Mouse (Mus musculus): ENCODE measurements at regions not wholly inside any gene's neighbourhood (a gene's known extent, or its start where the extent isn't known, plus 50 kb on each side); places are given as distances from the start of the nearest gene placed in this dataset.

- Histone ChIP-seq H3K9me3 (replicated peaks; ENCODE audit: insufficient read depth, low read length) (no peaks in the 10 kb centered on the region), H3K27ac (ENCODE audit: control insufficient read depth, low read depth, low read length) (no peak overlapping the region)
These were observed 93.1 kb upstream of the Ogfrl1 start for GRCm38 (mm10) chr1:23490640-23491039.

GRCm38 (mm10) chr1:23491041-23491440, 93.5 kb upstream of the Ogfrl1 start:
- H3K27me3 ChIP-seq (ENCODE audit: control insufficient read depth in 1 of 2, insufficient read depth in 2 of 2, low read length in 2 of 2): no peaks in the 10 kb centered on the region
- H3K4me3 ChIP-seq (ENCODE audit: control insufficient read depth in 1 of 2, insufficient read depth in 1 of 2, low read depth in 2 of 2, low read length in 2 of 2): no peak overlapping the region
- peaks cover 0 to 3% of the 10 kb centered on the region in 2 experiments; a peak in 1 of 4 replicates for H3K36me3 ChIP-seq (ENCODE audit: control insufficient read depth in 1 of 2, insufficient read depth in 2 of 2, low read length in 2 of 2)
- H3K27ac ChIP-seq (ENCODE audit: control insufficient read depth, low read depth, low read length): no peak overlapping the region
- H3K79me2 ChIP-seq (ENCODE audit: control insufficient read depth, insufficient read depth, low read length, poor library complexity): no peaks in the 10 kb centered on the region
- no peak for TF ChIP-seq BHLHE40 (IDR thresholded peaks at IDR 0.05; ENCODE audit: borderline replicate concordance, low read depth, low read length)
- no peak for DNase-seq (ENCODE audit: low read depth, low spot score)
- no peak overlapping the region for H3K9ac ChIP-seq (ENCODE audit: control insufficient read depth, low read depth, low read length, poor library complexity, severe bottlenecking)
- no peaks in the 10 kb centered on the region for H3K4me1 ChIP-seq (ENCODE audit: control insufficient read depth in 1 of 2, insufficient read depth in 2 of 2, low read length in 2 of 2)
- no peaks in the 10 kb centered on the region for H3K9me3 ChIP-seq (replicated peaks; ENCODE audit: insufficient read depth, low read length)

More at GRCm38 (mm10) chr1:23490640-23491039, 93.1 kb upstream of the Ogfrl1 start:
- TF ChIP-seq MXI1 (IDR thresholded peaks at IDR 0.05; ENCODE audit: low read depth, low read length) (no peak), MAZ (IDR thresholded peaks at IDR 0.05; ENCODE audit: low read depth, low read length) (no peak), ZKSCAN1 (IDR thresholded peaks at IDR 0.05; ENCODE audit: low read depth, low read length) (no peak), RCOR1 (IDR thresholded peaks at IDR 0.05; ENCODE audit: low read depth, low read length) (no peak), RAD21 (IDR thresholded peaks at IDR 0.05; ENCODE audit: low read depth, low read length) (no peak), CTCF (IDR thresholded peaks at IDR 0.05 in 2 of 3, conservative IDR thresholded peaks at IDR 0.05 in 1 of 3; ENCODE audit: control insufficient read depth in 1 of 3, insufficient read depth in 1 of 3, low read depth in 2 of 3, low read length in 3 of 3, poor library complexity in 1 of 3, severe bottlenecking in 1 of 3) (no peak), EP300 (IDR thresholded peaks at IDR 0.05; ENCODE audit: low read depth in 1 of 2, low read length in 2 of 2) (no peak), SMC3 (IDR thresholded peaks at IDR 0.05; ENCODE audit: low read depth, low read length) (no peak), ZC3H11A (IDR thresholded peaks at IDR 0.05; ENCODE audit: low read depth, low read length) (no peak), ZNF384 (IDR thresholded peaks at IDR 0.05; ENCODE audit: low read depth, low read length) (no peak)
- Histone ChIP-seq H3K36me3 (ENCODE audit: control insufficient read depth in 1 of 2, insufficient read depth in 2 of 2, low read length in 2 of 2) (peaks cover 0 to 3% of the 10 kb centered on the region in 2 experiments; a peak in 1 of 4 replicates), H3K27me3 (ENCODE audit: control insufficient read depth in 1 of 2, insufficient read depth in 2 of 2, low read length in 2 of 2) (no peaks in the 10 kb centered on the region), H3K9ac (ENCODE audit: control insufficient read depth, low read depth, low read length, poor library complexity, severe bottlenecking) (no peak overlapping the region), H3K79me2 (ENCODE audit: control insufficient read depth, insufficient read depth, low read length, poor library complexity) (no peaks in the 10 kb centered on the region), H3K4me3 (ENCODE audit: control insufficient read depth in 1 of 2, insufficient read depth in 1 of 2, low read depth in 2 of 2, low read length in 2 of 2) (no peak overlapping the region), H3K4me1 (ENCODE audit: control insufficient read depth in 1 of 2, insufficient read depth in 2 of 2, low read length in 2 of 2) (no peaks in the 10 kb centered on the region)
- DNase-seq (ENCODE audit: low read depth, low spot score): no peak

GRCm38 (mm10) chr1:23492981-23493380, 95.4 kb upstream of the Ogfrl1 start:
- no peak overlapping the region for H3K9ac ChIP-seq (ENCODE audit: control insufficient read depth, low read depth, low read length, poor library complexity, severe bottlenecking)
- no peaks in the 10 kb centered on the region for H3K79me2 ChIP-seq (ENCODE audit: control insufficient read depth, insufficient read depth, low read length, poor library complexity)
- H3K27ac ChIP-seq (ENCODE audit: control insufficient read depth, low read depth, low read length): no peak overlapping the region
- H3K4me3 ChIP-seq (ENCODE audit: control insufficient read depth in 1 of 2, insufficient read depth in 1 of 2, low read depth in 2 of 2, low read length in 2 of 2): no peak overlapping the region
- peaks cover 0 to 3% of the 10 kb centered on the region in 2 experiments; a peak in 1 of 4 replicates for H3K36me3 ChIP-seq (ENCODE audit: control insufficient read depth in 1 of 2, insufficient read depth in 2 of 2, low read length in 2 of 2)
- DNase-seq (ENCODE audit: low read depth, low spot score): no peak
- H3K4me1 ChIP-seq (ENCODE audit: control insufficient read depth in 1 of 2, insufficient read depth in 2 of 2, low read length in 2 of 2): no peaks in the 10 kb centered on the region
- no peaks in the 10 kb centered on the region for H3K9me3 ChIP-seq (replicated peaks; ENCODE audit: insufficient read depth, low read length)
- TF ChIP-seq POLR2A (IDR thresholded peaks at IDR 0.05; ENCODE audit: control insufficient read depth in 1 of 2, insufficient read depth in 1 of 2, low read depth in 1 of 2, low read length in 2 of 2, poor library complexity in 1 of 2) (no peak), USF2 (IDR thresholded peaks at IDR 0.05; ENCODE audit: borderline replicate concordance in 1 of 2, insufficient read depth in 1 of 2, low read depth in 1 of 2, low read length in 2 of 2) (no peak), CHD1 (IDR thresholded peaks at IDR 0.05; ENCODE audit: low read depth, low read length) (no peak), MAX (IDR thresholded peaks at IDR 0.05; ENCODE audit: low read length) (no peak), GABPA (IDR thresholded peaks at IDR 0.05; ENCODE audit: low read depth, low read length) (no peak), MYC (IDR thresholded peaks at IDR 0.05; ENCODE audit: low read depth, low read length) (no peak), ELF1 (IDR thresholded peaks at IDR 0.05; ENCODE audit: low read depth, low read length) (no peak), E2F4 (IDR thresholded peaks at IDR 0.05; ENCODE audit: borderline replicate concordance, low read depth, low read length) (no peak), EP300 (IDR thresholded peaks at IDR 0.05; ENCODE audit: low read depth in 1 of 2, low read length in 2 of 2) (no peak), KAT2A (conservative IDR thresholded peaks at IDR 0.05; ENCODE audit: low read depth, low read length) (no peak), ZKSCAN1 (IDR thresholded peaks at IDR 0.05; ENCODE audit: low read depth, low read length) (no peak), TAL1 (IDR thresholded peaks at IDR 0.05; ENCODE audit: low read length) (no peak), SMC3 (IDR thresholded peaks at IDR 0.05; ENCODE audit: low read depth, low read length) (no peak), POLR2AphosphoS2 (IDR thresholded peaks at IDR 0.05; ENCODE audit: low read length) (no peak), BHLHE40 (IDR thresholded peaks at IDR 0.05; ENCODE audit: borderline replicate concordance, low read depth, low read length) (no peak), SIN3A (IDR thresholded peaks at IDR 0.05; ENCODE audit: low read length) (no peak), TCF12 (IDR thresholded peaks at IDR 0.05; ENCODE audit: low read depth, low read length) (no peak), MEF2A (IDR thresholded peaks at IDR 0.05; ENCODE audit: extremely low read depth, insufficient replicate concordance, low read depth, low read length, poor library complexity, severe bottlenecking) (no peak), RCOR1 (IDR thresholded peaks at IDR 0.05; ENCODE audit: low read depth, low read length) (no peak), NELFE (IDR thresholded peaks at IDR 0.05; ENCODE audit: low read depth, low read length) (no peak)
- H3K27me3 ChIP-seq (ENCODE audit: control insufficient read depth in 1 of 2, insufficient read depth in 2 of 2, low read length in 2 of 2): no peaks in the 10 kb centered on the region

Measured in MEL (cell line).